Mouse (Mus musculus): Measurements from ENCODE around the gene Eef2kmt.

GRCm38 (mm10) chr16:5195080-5195479 is 60.7 kb downstream of the Eef2kmt start:
- TF ChIP-seq CTCF (IDR thresholded peaks at IDR 0.05; ENCODE audit: borderline replicate concordance, insufficient read depth, low read length) (no peak), POLR2A (IDR thresholded peaks at IDR 0.05; ENCODE audit: low read depth, low read length) (no peak)
